Mouse (Mus musculus) brain, embryonic 14.5 days (tissue): ENCODE results near the gene Mindy1.

Experiments used
- CTCF ChIP-seq: fragments of 200-500 bp; IDR thresholded peaks from 2 replicates; pipeline ENCODE4 v1.5.1; 2012; ENCODE audit warnings: inconsistent platforms, mild to moderate bottlenecking, moderate library complexity, borderline replicate concordance; ENCODE audit not compliant: insufficient read depth, insufficient read length; ENCODE audit errors: extremely low read depth
- POLR2A ChIP-seq: fragments of 200-500 bp; IDR thresholded peaks from 2 replicates; pipeline ENCODE4 v1.6.1; 2012; ENCODE audit warnings: mild to moderate bottlenecking, inconsistent platforms, borderline replicate concordance; ENCODE audit not compliant: poor library complexity, insufficient read depth, insufficient read length, severe bottlenecking; ENCODE audit errors: extremely low read depth

DNA sequence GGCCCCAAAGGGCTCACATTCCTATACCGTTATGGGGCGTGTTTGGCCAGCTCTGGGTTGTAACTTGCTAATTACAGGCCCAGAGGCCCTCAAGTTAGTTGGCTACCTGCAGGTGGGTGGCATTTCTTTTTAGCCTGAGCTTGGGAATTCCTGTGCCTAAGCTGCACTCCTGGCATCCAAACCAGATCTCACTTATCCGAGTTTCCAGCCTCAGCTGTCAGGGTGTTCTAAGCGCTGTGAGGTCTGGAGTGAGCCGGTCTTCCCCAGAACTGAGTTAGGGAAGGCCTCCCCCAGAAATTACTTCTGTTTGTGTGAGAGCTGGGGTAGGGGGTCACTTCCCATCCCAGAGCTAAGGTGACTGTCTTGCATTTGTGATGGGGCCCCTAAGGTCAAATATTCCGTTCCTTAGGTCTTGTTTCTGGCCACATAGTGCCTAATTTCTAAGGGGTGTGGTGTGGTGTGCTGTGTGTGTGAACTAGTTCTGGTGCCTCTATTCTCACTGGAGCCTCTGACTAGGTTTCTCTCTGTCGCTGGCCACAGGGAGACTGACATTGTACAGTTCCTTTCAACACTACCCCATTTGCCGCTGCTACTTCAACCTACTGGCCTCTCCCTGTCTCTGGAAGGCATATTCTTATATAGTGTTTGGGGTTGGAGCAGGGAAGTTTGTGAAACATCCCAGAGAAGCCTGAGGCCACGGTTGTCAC lies 34.9 kb downstream of the Mindy1 start:
- TF ChIP-seq POLR2A: no peak
- TF ChIP-seq CTCF: no peak
